Mouse (Mus musculus): ENCODE results near the gene Rsl1. TPM values are rescaled to one million over a fixed set of nuclear protein-coding genes. Genes with fewer than 3 reads are reported as not detected.

Rsl1 gene
- polyA plus RNA-seq, 1 experiment from 2014 or later, result 5.1 TPM

- no peaks in the 10 kb centered on the region for H3K36me3 ChIP-seq (ENCODE audit: control insufficient read depth, insufficient read depth, low read length)
- no peak overlapping the region for H3K4me2 ChIP-seq (ENCODE audit: low read depth)
- no peak overlapping the region for H3K27ac ChIP-seq (ENCODE audit: low read depth, low read length)
- H3K4me1 ChIP-seq (ENCODE audit: control insufficient read depth, insufficient read depth, low read length), result no peaks in the 10 kb centered on the region
- DNase-seq (ENCODE audit: low spot score) (no peak), ATAC-seq (ENCODE audit: insufficient read depth, low FRiP score, low TSS enrichment) (no peak)
- WGBS, result 69% methylated on average over 4 of the region's 4 CpGs
- H3K9ac ChIP-seq (ENCODE audit: low read length), result no peak overlapping the region
- no peaks in the 10 kb centered on the region for H3K27me3 ChIP-seq (ENCODE audit: control insufficient read depth, insufficient read depth, low read length)
- no peaks in the 10 kb centered on the region for H3K9me3 ChIP-seq (ENCODE audit: control insufficient read depth, low read length)
- no peak overlapping the region for H3K4me3 ChIP-seq (ENCODE audit: low read depth, low read length)
These were observed 41.1 kb downstream of the Rsl1 start for GRCm38 (mm10) chr13:67214015-67214607.

Other genes starting within 250 kb of the Rsl1 start
- 5.2 and 7.2 TPM in 2 replicates for gene Zfp712, start 112.0 kb upstream of the Rsl1 start, polyA plus RNA-seq (2014; fragmentation: Nextera tagmentation; extraction: Ambion mirVana)
- gene Zfp708, start 75.2 kb upstream of the Rsl1 start, polyA plus RNA-seq (2014; fragmentation: Nextera tagmentation; extraction: Ambion mirVana), result 7.5 and 8.2 TPM in 2 replicates
- gene Gm28557, start 64.6 kb upstream of the Rsl1 start, polyA plus RNA-seq (2014; fragmentation: Nextera tagmentation; extraction: Ambion mirVana), result 2.0 and 2.5 TPM in 2 replicates
- gene Rslcan18, start 56.9 kb upstream of the Rsl1 start, polyA plus RNA-seq (2014; fragmentation: Nextera tagmentation; extraction: Ambion mirVana), result 0.12 and 0.29 TPM in 2 replicates
- gene Zfp759, start 51.5 kb upstream of the Rsl1 start, polyA plus RNA-seq (2014; fragmentation: Nextera tagmentation; extraction: Ambion mirVana), result 2.2 and 2.4 TPM in 2 replicates
- 1.1 and 2.4 TPM in 2 replicates for gene Zfp455, start 21.3 kb downstream of the Rsl1 start, polyA plus RNA-seq (2014; fragmentation: Nextera tagmentation; extraction: Ambion mirVana)
- gene Zfp458, start 105.3 kb downstream of the Rsl1 start, polyA plus RNA-seq (2014; fragmentation: Nextera tagmentation; extraction: Ambion mirVana), result 1.9 and 4.0 TPM in 2 replicates
- gene Zfp457, start 133.3 kb downstream of the Rsl1 start, polyA plus RNA-seq (2014; fragmentation: Nextera tagmentation; extraction: Ambion mirVana), result 0.19 and 0.58 TPM in 2 replicates
- 1.9 and 2.0 TPM in 2 replicates for gene Zfp595, start 159.4 kb downstream of the Rsl1 start, polyA plus RNA-seq (2014; fragmentation: Nextera tagmentation; extraction: Ambion mirVana)
- 0.68 and 1.1 TPM in 2 replicates for gene Gm28044, start 187.4 kb downstream of the Rsl1 start, polyA plus RNA-seq (2014; fragmentation: Nextera tagmentation; extraction: Ambion mirVana)
- gene Zfp953, start 187.4 kb downstream of the Rsl1 start, polyA plus RNA-seq (2014; fragmentation: Nextera tagmentation; extraction: Ambion mirVana), result 0.82 and 1.3 TPM in 2 replicates
- not detected in 2 replicates for gene Gm28041, start 202.6 kb downstream of the Rsl1 start, polyA plus RNA-seq (2014; fragmentation: Nextera tagmentation; extraction: Ambion mirVana)
- gene Zfp456, start 202.6 kb downstream of the Rsl1 start, polyA plus RNA-seq (2014; fragmentation: Nextera tagmentation; extraction: Ambion mirVana), result 0.97 and 1.6 TPM in 2 replicates
- 2.4 and 3.2 TPM in 2 replicates for gene Zfp429, start 226.6 kb downstream of the Rsl1 start, polyA plus RNA-seq (2014; fragmentation: Nextera tagmentation; extraction: Ambion mirVana)
- gene Zfp459, start 248.2 kb downstream of the Rsl1 start, polyA plus RNA-seq (2014; fragmentation: Nextera tagmentation; extraction: Ambion mirVana), result 0.22 and 1.2 TPM in 2 replicates